Mouse (Mus musculus): ENCODE results near the gene Efhc1.

DNA sequence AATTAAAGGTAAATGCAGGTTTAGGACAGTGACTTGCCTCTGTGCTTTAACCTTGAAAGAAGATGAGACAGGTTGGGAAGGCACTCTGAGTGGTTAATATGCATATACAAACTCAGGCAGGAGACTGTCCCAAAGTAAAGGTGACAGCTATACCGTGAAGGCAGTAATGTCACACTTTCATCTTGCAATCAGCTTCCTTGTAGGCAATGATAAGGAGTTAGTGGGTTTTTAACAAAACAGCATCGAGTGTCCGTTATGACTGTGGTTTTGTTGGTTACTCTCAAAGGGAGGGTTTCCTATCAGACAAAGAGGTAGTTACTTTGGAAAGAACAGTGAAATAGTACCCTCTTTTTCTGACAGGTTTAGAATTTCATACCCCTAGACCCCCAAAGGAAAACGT lies 22.9 kb upstream of the Efhc1 start:
- TF ChIP-seq MAX (IDR thresholded peaks at IDR 0.05; ENCODE audit: low read depth) (no peak), POLR2A (IDR thresholded peaks at IDR 0.05; ENCODE audit: insufficient read length, low read depth) (no peak), E2F4 (IDR thresholded peaks at IDR 0.05; ENCODE audit: insufficient read depth) (no peak), USF1 (IDR thresholded peaks at IDR 0.05; ENCODE audit: low read depth) (no peak), MYOD1 (IDR thresholded peaks at IDR 0.05; ENCODE audit: control insufficient read depth in 1 of 3, insufficient read length in 2 of 3, low read depth in 2 of 3) (no peak), TCF3 (IDR thresholded peaks at IDR 0.05; ENCODE audit: insufficient read length, low read depth) (no peak), TCF12 (IDR thresholded peaks at IDR 0.05; ENCODE audit: insufficient read depth, poor library complexity, severe bottlenecking) (no peak)

Data from myocyte (in vitro differentiated cells).